Mouse (Mus musculus) kidney, postnatal 4 days (tissue): ENCODE measurements around the gene Dip2c.

Experiments
- DNase-seq, 2 experiments: peaks; one replicate each; pipeline ENCODE4 v3.0.0; 2021; ENCODE audit warnings: mixed read lengths in 2 of 2

Gene Dip2c

GRCm38 (mm10) chr13:9562921-9563320 is 286.6 kb downstream of the Dip2c start:
- DNase-seq = peak; percentile 51 to 58

- no peak for DNase-seq
Observed at GRCm38 (mm10) chr13:9568852-9569251, 292.5 kb downstream of the Dip2c start.

- no peak for DNase-seq
Observed at GRCm38 (mm10) chr13:9576686-9577085, 300.4 kb downstream of the Dip2c start.

- DNase-seq = peak in 1 of 2 experiments; percentile 4
Observed at GRCm38 (mm10) chr13:9578456-9578855, 302.1 kb downstream of the Dip2c start.

- no peak for DNase-seq
Observed at GRCm38 (mm10) chr13:9581821-9582220, 305.5 kb downstream of the Dip2c start.

GRCm38 (mm10) chr13:9583579-9583978 is 307.3 kb downstream of the Dip2c start:
- DNase-seq = no peak

- no peak for DNase-seq
Observed at GRCm38 (mm10) chr13:9599334-9600096, 323.2 kb downstream of the Dip2c start.

GRCm38 (mm10) chr13:9601350-9601749 is 325.0 kb downstream of the Dip2c start:
- no peak for DNase-seq

GRCm38 (mm10) chr13:9611229-9611628 is 334.9 kb downstream of the Dip2c start:
- DNase-seq = no peak

- no peak for DNase-seq
Observed at GRCm38 (mm10) chr13:9632684-9633083, 356.4 kb downstream of the Dip2c start.

GRCm38 (mm10) chr13:9635951-9636350 is 359.6 kb downstream of the Dip2c start:
- no peak for DNase-seq

GRCm38 (mm10) chr13:9636505-9636904 is 360.2 kb downstream of the Dip2c start:
- peak; percentile 34 to 39 for DNase-seq

GRCm38 (mm10) chr13:9637949-9638348 is 361.6 kb downstream of the Dip2c start:
- no peak for DNase-seq

- DNase-seq = no peak
Observed at GRCm38 (mm10) chr13:9648716-9649115, 372.4 kb downstream of the Dip2c start.

- DNase-seq = no peak
Observed at GRCm38 (mm10) chr13:9649894-9650293, 373.6 kb downstream of the Dip2c start.

- DNase-seq = no peak
Observed at GRCm38 (mm10) chr13:9650580-9650979, 374.3 kb downstream of the Dip2c start.

- no peak for DNase-seq
Observed at GRCm38 (mm10) chr13:9653018-9653417, 376.7 kb downstream of the Dip2c start.

GRCm38 (mm10) chr13:9656613-9657012 is 380.3 kb downstream of the Dip2c start:
- no peak for DNase-seq

- DNase-seq = no peak
Observed at GRCm38 (mm10) chr13:9660711-9661110, 384.4 kb downstream of the Dip2c start.

GRCm38 (mm10) chr13:9663593-9663992 is 387.3 kb downstream of the Dip2c start:
- DNase-seq = no peak

GRCm38 (mm10) chr13:9667954-9668496 is 391.7 kb downstream of the Dip2c start:
- DNase-seq = no peak

- no peak for DNase-seq
Observed at GRCm38 (mm10) chr13:9669246-9669645, 392.9 kb downstream of the Dip2c start.

- DNase-seq = no peak
Observed at GRCm38 (mm10) chr13:9674126-9674525, 397.8 kb downstream of the Dip2c start.

GRCm38 (mm10) chr13:9681492-9681891 is 405.2 kb downstream of the Dip2c start:
- no peak for DNase-seq

GRCm38 (mm10) chr13:9683280-9683679 is 407.0 kb downstream of the Dip2c start:
- DNase-seq = no peak
